Mouse (Mus musculus) naive thymus-derived CD4-positive, alpha-beta T cell, adult 2 months (primary cell): ENCODE measurements around the gene Nsd2.
"Not testable (repeated sequence)": the region's sequence is repeated elsewhere in the genome, so short reads cannot be mapped to it uniquely, and the experiment has no call there.

Experiments
- DNase-seq: peaks from one replicate; pipeline ENCODE4 v3.0.0-alpha.2; 2011; ENCODE audit warnings: low read depth

Gene Nsd2

DNA sequence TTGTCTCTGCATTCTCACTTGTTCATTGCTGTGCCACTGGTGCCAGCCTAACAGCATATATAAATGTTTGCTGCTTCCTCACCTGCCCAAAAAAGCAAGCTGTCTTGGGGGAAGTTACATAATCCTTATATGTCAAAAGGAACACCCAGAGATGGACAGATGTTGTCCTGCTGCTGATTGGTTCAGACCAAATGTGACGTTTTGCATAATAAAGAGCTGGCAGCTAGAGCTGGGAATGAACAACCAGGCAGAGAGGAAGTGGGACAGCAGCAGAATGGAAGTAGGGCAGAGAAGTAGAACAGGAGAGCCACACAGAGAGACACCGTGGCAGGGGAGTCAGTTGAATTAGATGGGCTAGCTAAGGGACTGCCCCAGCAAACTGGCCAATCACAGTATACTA is 111.9 kb downstream of the Nsd2 start:
- DNase-seq = no peak

DNA sequence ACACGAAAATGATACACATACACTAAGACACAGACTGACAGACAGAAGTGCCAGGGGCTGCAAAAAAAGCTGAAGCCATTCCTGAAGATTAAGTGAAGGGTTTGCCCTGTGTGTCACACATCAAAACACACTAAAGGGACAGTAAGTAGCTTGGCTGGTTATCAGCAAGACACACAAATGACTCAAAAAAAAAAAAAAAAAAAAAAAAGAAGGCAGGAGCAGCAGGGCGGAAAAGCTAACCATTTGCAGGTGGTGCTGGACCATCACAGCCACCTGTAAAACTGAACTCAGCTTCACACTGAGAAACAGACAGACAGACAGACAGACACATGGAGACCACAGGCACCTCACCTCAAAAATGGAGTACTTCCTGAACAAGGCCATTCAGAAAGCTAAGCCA is 113.6 kb downstream of the Nsd2 start:
- DNase-seq = no peak

GRCm38 (mm10) chr5:33934877-33935276 is 114.4 kb downstream of the Nsd2 start:
- no peak for DNase-seq

- no peak for DNase-seq
These were observed 115.2 kb downstream of the Nsd2 start for GRCm38 (mm10) chr5:33935700-33936111.

DNA sequence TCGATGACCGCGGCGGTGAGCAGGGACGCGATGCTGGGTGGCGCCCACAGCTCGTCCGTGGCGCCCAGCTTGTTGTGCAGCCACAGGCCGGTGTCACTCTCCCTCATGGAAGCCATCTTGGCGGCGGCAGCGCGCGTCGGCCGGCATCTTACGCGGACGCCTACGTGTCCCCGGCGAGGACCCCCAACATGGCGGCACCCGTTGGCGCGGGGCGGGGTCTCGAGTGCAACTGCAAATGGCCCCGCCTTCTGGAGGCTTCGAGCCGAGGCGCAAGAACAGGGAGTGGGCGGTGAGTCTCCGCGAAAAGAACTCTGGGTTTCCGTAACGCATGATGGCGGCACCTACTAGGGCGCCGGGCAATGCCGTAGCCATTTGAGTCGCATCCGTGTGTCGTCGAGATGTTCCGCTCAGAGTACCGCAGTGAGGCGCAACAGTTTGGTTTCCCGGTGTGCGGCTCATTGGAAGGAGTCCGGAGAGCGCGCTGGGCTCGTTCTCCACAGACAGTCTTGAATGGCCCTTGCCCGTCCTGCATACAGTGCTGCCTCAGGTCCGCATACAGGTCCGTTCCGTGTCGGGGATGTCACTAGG is 115.7 kb downstream of the Nsd2 start, which contains the start of gene Nelfa:
Gene Nelfa (minus strand): TSS at position 294 of the 588 bp plus-strand sequence.
- DNase-seq = peak; percentile 98

GRCm38 (mm10) chr5:33937230-33937629 is 116.7 kb downstream of the Nsd2 start:
- peak; percentile 11 for DNase-seq

DNA sequence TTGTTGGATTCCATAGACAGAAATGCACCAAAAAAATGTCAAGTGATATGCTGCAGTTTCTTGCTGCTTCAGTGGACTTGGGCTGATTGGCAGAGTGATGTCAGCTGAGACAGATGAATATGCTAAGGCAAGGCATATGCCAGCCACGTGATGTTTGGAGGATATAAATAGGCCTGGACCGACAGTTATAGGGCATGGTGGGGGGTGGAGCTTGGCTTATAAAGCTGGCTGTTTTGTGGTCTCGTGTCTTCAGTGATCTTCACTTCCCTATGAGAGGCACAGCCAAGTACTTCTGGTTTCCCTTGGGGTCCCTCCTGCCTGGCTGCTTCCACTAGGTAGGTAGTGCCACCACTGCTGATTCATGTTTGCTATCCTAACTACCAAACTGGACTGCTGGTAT is 117.9 kb downstream of the Nsd2 start:
- DNase-seq = no peak

GRCm38 (mm10) chr5:33947035-33947434 is 126.5 kb downstream of the Nsd2 start:
- not testable (repeated sequence) for DNase-seq
